Mouse (Mus musculus) C2C12 (cell line): ENCODE results near the gene Rita1.

Experiments
- CEBPB ChIP-seq: IDR thresholded peaks from one replicate; pipeline ENCODE4 v1.6.1; 2011; ENCODE audit warnings: low read depth, mild to moderate bottlenecking, control low read depth, moderate library complexity
- CTCF ChIP-seq: IDR thresholded peaks from one replicate; pipeline ENCODE4 v1.5.1; 2011; ENCODE audit not compliant: control insufficient read depth, insufficient read depth, insufficient read length
- MAX ChIP-seq: IDR thresholded peaks from one replicate; pipeline ENCODE4 v1.6.1; 2011; ENCODE audit warnings: mild to moderate bottlenecking, control low read depth
- MYOD1 ChIP-seq: IDR thresholded peaks from one replicate; pipeline ENCODE4 v1.6.1; 2011; ENCODE audit warnings: low read depth; ENCODE audit not compliant: control insufficient read depth, insufficient read length
- MYOG ChIP-seq: IDR thresholded peaks from one replicate; pipeline ENCODE4 v1.6.1; 2011; ENCODE audit not compliant: control insufficient read depth, insufficient read length; ENCODE audit errors: extremely low read depth
- USF1 ChIP-seq: IDR thresholded peaks from one replicate; pipeline ENCODE4 v1.6.1; 2011; ENCODE audit warnings: low read depth, mild to moderate bottlenecking, control low read depth, moderate library complexity

- TF ChIP-seq MYOG (no peak), CEBPB (no peak), CTCF (no peak), MAX (no peak), MYOD1 (no peak), USF1 (no peak)
Measured at GRCm38 (mm10) chr5:120610906-120611305, 1.5 kb downstream of the Rita1 start.
